Mouse (Mus musculus) E14TG2a.4 (cell line): Measurements from ENCODE around the gene Lce1m.

Experiments used
- CTCF ChIP-seq: conservative IDR thresholded peaks from 2 replicates; pipeline ENCODE4 v1.5.1; 2014; ENCODE audit warnings: low read length
- NANOG ChIP-seq: IDR thresholded peaks from 2 replicates; pipeline ENCODE4 v1.6.1; 2014; ENCODE audit warnings: borderline replicate concordance, low read length, mixed read lengths

GRCm38 (mm10) chr3:93014871-93015270 is 4.0 kb downstream of the Lce1m start:
- no peak for TF ChIP-seq CTCF
- TF ChIP-seq NANOG, result no peak
